Mouse (Mus musculus): ENCODE data around the gene Pdlim3.
A peak's percentile ranks its signal among the peaks of the same experiment; 100 is the strongest.

Pdlim3 gene

DNA sequence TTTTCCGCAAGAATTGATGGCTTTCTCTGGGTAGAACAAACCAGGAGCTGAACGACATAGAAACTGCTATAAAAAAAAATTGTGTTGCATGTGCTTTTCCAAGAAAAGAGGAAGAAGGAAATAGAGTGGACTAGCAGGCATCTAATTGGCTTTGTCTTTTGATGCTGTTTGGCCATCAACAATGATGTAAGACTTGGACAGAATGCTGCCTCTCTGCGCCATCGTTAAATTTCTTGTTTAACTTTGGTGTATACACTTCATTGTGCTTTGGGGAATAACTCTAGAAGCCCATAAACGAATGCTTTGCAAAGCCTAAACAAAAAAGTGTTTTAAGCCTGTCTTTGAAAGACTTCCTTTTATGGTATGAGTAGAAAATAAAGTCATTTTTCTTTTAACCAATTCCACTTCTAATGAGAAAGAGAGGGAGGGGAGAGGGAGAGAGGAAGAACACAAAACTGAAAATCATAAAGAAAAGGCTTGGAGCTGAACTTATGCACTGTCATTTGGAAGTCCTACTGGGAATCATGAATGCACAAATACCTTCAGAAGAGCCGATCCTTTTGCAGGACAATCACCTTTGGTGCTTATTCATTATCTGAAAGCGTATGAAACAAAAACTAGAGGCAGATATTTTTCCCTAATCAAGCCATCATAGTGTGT lies 20.5 kb downstream of the Pdlim3 start:
- DNase-seq, result no peak

GRCm38 (mm10) chr8:45906251-45906619 lies 21.0 kb downstream of the Pdlim3 start:
- DNase-seq, result no peak

GRCm38 (mm10) chr8:45913707-45914106 lies 28.4 kb downstream of the Pdlim3 start:
- DNase-seq, result no peak

DNA sequence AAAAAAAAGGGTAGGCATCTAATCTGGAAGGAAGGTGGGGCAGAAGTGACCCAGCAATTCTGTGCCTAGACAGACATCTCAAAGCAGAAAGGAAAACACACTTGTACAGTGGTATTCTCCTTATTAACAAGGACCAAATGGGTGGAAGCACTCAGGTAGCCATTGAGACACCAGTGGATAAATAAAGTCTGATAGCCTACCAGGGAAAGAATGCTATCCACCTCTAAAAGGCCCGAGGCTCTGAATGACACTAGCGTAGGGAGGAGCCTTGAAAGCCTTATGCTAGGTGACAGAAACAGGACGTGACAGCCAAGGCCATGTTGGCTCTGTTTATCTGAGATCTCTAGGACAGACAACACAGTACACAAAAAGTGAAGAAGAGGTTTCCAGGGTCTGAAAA lies 31.2 kb downstream of the Pdlim3 start:
- DNase-seq, result no peak

- no peak for DNase-seq
Measured at GRCm38 (mm10) chr8:45917040-45917679, 31.9 kb downstream of the Pdlim3 start.

DNA sequence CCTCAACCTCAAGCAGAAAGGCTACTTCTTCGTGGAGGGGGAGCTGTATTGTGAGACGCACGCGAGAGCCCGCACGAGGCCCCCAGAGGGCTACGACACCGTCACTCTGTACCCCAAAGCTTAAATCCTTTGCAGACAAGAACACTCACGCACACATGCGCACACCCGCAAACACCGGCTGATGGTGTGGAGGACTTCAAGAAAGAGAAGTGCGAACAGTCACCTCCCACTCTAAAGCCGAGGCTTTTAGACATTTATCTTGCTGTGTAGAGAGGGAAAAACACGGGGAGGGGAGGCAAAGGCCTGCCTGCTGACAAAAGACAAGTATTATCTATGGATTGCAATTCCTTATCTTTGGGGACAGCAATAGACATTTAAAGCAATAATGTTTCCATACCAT lies 33.6 kb downstream of the Pdlim3 start:
- no peak for DNase-seq

- DNase-seq, result no peak
Measured at GRCm38 (mm10) chr8:45920392-45920791, 35.1 kb downstream of the Pdlim3 start.

DNA sequence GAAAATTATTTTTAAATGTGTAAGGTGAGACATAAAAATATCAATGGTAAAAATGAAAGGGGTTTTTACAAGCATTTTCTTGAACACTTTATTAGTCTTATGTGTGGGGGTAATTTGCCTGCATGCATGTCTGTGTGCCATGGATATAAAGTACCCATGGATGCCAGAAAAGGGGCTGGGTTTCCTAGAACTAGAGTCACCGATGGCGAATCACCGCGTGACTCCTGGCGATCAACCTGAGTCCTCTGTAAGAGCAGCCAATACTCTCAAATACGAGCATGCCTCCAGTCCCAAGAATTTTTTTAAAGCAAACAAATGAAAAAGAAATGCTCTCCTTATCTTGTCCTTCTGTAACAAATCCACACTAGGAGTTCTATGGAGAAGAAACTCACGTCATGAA lies 36.9 kb downstream of the Pdlim3 start:
- DNase-seq, result no peak

DNA sequence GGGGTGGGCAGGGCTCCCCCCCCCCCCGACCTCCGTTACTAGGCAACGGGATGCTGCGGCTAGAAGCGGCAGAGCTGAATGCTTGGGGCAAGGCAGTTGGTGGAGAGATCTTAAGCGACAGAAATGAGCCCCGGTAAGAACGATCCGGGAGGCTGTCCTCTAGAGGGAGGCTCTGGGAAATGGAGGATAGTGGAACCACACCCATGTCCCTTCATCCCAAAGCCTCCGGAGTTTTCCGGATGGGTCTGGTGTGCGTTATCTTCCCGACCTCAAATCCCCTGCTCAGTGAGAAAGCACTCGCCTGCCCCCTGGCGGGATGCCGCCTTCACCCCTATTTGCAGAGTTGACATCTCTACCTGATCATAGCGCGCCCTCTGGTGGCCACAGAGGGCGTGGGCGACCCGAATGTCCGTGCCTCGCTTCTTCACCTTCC lies 49.3 kb downstream of the Pdlim3 start, which contains the start of gene Ccdc110:
Gene Ccdc110 (plus strand): TSS at position 38 of the 433 bp plus-strand sequence.
- peak; percentile 95 for DNase-seq

GRCm38 (mm10) chr8:45936986-45937385 lies 51.7 kb downstream of the Pdlim3 start:
- no peak for DNase-seq

- DNase-seq, result no peak
Measured at GRCm38 (mm10) chr8:45946283-45946682, 61.0 kb downstream of the Pdlim3 start.

- no peak for DNase-seq
Measured at GRCm38 (mm10) chr8:45950622-45951021, 65.4 kb downstream of the Pdlim3 start.

All from layer of hippocampus, adult 9-11 months (tissue).